Mouse (Mus musculus) brain, embryonic 18.5 days (tissue): ENCODE measurements at regions not wholly inside any gene's neighbourhood (a gene's known extent, or its start where the extent isn't known, plus 50 kb on each side); places are given as distances from the start of the nearest gene placed in this dataset.
A peak's percentile ranks its signal among the peaks of the same experiment; 100 is the strongest.
"Not testable (repeated sequence)": the region's sequence is repeated elsewhere in the genome, so short reads cannot be mapped to it uniquely, and the experiment has no call there.

ENCODE experiments used
- DNase-seq: peaks from one replicate; pipeline ENCODE4 v3.0.0-alpha.2; 2012; ENCODE audit warnings: low read depth, low spot score

- no peak for DNase-seq
Observed at GRCm38 (mm10) chr14:17058438-17058837, 239.5 kb upstream of the Rarb start.

GRCm38 (mm10) chr14:17057355-17057754 is 238.4 kb upstream of the Rarb start:
- peak; percentile 32 for DNase-seq

GRCm38 (mm10) chr14:17055741-17056140 is 236.8 kb upstream of the Rarb start:
- no peak for DNase-seq

- no peak for DNase-seq
Observed at GRCm38 (mm10) chr14:17054381-17054780, 235.4 kb upstream of the Rarb start.

- no peak for DNase-seq
Observed at GRCm38 (mm10) chr14:17046808-17047207, 227.9 kb upstream of the Rarb start.

- no peak for DNase-seq
Observed at GRCm38 (mm10) chr14:17045426-17046132, 226.6 kb upstream of the Rarb start.

- DNase-seq = no peak
Observed at GRCm38 (mm10) chr14:17020603-17021356, 201.8 kb upstream of the Rarb start.

GRCm38 (mm10) chr14:17012931-17013330 is 194.0 kb upstream of the Rarb start:
- no peak for DNase-seq

- DNase-seq = no peak
Observed at GRCm38 (mm10) chr14:17012200-17012599, 193.2 kb upstream of the Rarb start.

- no peak for DNase-seq
Observed at GRCm38 (mm10) chr14:17005194-17006018, 186.4 kb upstream of the Rarb start.

GRCm38 (mm10) chr14:17004714-17005113 is 185.8 kb upstream of the Rarb start:
- DNase-seq = no peak

- DNase-seq = no peak
Observed at GRCm38 (mm10) chr14:16996716-16997115, 177.8 kb upstream of the Rarb start.

- not testable (repeated sequence) for DNase-seq
Observed at GRCm38 (mm10) chr14:16970911-16971310, 152.0 kb upstream of the Rarb start.

GRCm38 (mm10) chr14:16964717-16965391 is 145.9 kb upstream of the Rarb start:
- no peak for DNase-seq

- DNase-seq = no peak
Observed at GRCm38 (mm10) chr14:16962216-16962826, 143.4 kb upstream of the Rarb start.

- no peak for DNase-seq
Observed at GRCm38 (mm10) chr14:16957802-16958201, 138.8 kb upstream of the Rarb start.

- DNase-seq = no peak
Observed at GRCm38 (mm10) chr14:16954511-16955443, 135.8 kb upstream of the Rarb start.

GRCm38 (mm10) chr14:16948736-16949135 is 129.8 kb upstream of the Rarb start:
- DNase-seq = no peak

GRCm38 (mm10) chr14:16944441-16944840 is 125.5 kb upstream of the Rarb start:
- no peak for DNase-seq

GRCm38 (mm10) chr14:16943531-16943930 is 124.6 kb upstream of the Rarb start:
- no peak for DNase-seq
